Mouse (Mus musculus) heart, postnatal 4 days (tissue): Measurements from ENCODE around the gene Ugt1a5. TPM values are rescaled to one million over a fixed set of nuclear protein-coding genes. Genes with fewer than 3 reads are reported as not detected.
A peak's percentile ranks its signal among the peaks of the same experiment; 100 is the strongest.
"Not testable (repeated sequence)": the region's sequence is repeated elsewhere in the genome, so short reads cannot be mapped to it uniquely, and the experiment has no call there.

ENCODE experiments used
- DNase-seq: peaks from one replicate; pipeline ENCODE4 v3.0.0; 2021
- total RNA-seq, 2 experiments: library from RNA; stranded (reverse); gene quantifications; 2 replicates each; pipeline ENCODE4 v1.2.3; 2021

Ugt1a5 gene
- total RNA-seq, 2 experiments from 2014 or later: not detected

- DNase-seq: peak; percentile 11
Measured at GRCm38 (mm10) chr1:88224029-88224776, 58.4 kb downstream of the Ugt1a5 start.

- DNase-seq: not testable (repeated sequence)
Measured at GRCm38 (mm10) chr1:88225301-88225700, 59.5 kb downstream of the Ugt1a5 start.

GRCm38 (mm10) chr1:88225741-88226140 is 59.9 kb downstream of the Ugt1a5 start:
- peak; percentile 6 for DNase-seq

- peak; percentile 9 for DNase-seq
Measured at GRCm38 (mm10) chr1:88226670-88227379, 61.0 kb downstream of the Ugt1a5 start, which contains the start of gene Mroh2a. Gene Mroh2a (plus strand): TSS chr1:88226986.

- peak; percentile 8 for DNase-seq
Measured at GRCm38 (mm10) chr1:88227482-88227881, 61.7 kb downstream of the Ugt1a5 start.

GRCm38 (mm10) chr1:88228121-88228520 is 62.3 kb downstream of the Ugt1a5 start:
- peak; percentile 11 for DNase-seq

GRCm38 (mm10) chr1:88229566-88229965 is 63.8 kb downstream of the Ugt1a5 start:
- no peak for DNase-seq

GRCm38 (mm10) chr1:88229986-88230385 is 64.2 kb downstream of the Ugt1a5 start:
- DNase-seq: peak; percentile 20

- DNase-seq: peak; percentile 10
Measured at GRCm38 (mm10) chr1:88230421-88230820, 64.6 kb downstream of the Ugt1a5 start.

- peak; percentile 4 for DNase-seq
Measured at GRCm38 (mm10) chr1:88230981-88231802, 65.4 kb downstream of the Ugt1a5 start.

GRCm38 (mm10) chr1:88231803-88232499 is 66.1 kb downstream of the Ugt1a5 start:
- peak; percentile 8 for DNase-seq

GRCm38 (mm10) chr1:88232664-88233380 is 67.0 kb downstream of the Ugt1a5 start:
- no peak for DNase-seq

GRCm38 (mm10) chr1:88233421-88234247 is 67.8 kb downstream of the Ugt1a5 start:
- no peak for DNase-seq

GRCm38 (mm10) chr1:88234248-88234610 is 68.4 kb downstream of the Ugt1a5 start:
- no peak for DNase-seq

GRCm38 (mm10) chr1:88234646-88235045 is 68.8 kb downstream of the Ugt1a5 start:
- no peak for DNase-seq

GRCm38 (mm10) chr1:88235046-88235893 is 69.5 kb downstream of the Ugt1a5 start:
- DNase-seq: no peak

GRCm38 (mm10) chr1:88235894-88236415 is 70.1 kb downstream of the Ugt1a5 start:
- no peak for DNase-seq

- DNase-seq: no peak
Measured at GRCm38 (mm10) chr1:88237311-88237710, 71.5 kb downstream of the Ugt1a5 start.

- DNase-seq: no peak
Measured at GRCm38 (mm10) chr1:88238771-88239170, 73.0 kb downstream of the Ugt1a5 start.
